Mouse (Mus musculus): ENCODE results near the gene Col25a1.

- no peak; the same call in 1 of the 2 replicates for TF ChIP-seq CTCF (conservative IDR thresholded peaks at IDR 0.05; ENCODE audit: insufficient read depth, insufficient read length, low read depth, low read length)
- TF ChIP-seq POLR2A (IDR thresholded peaks at IDR 0.05; ENCODE audit: low read depth, low read length) = no peak
Observed at GRCm38 (mm10) chr3:130633859-130634258, 502.6 kb downstream of the Col25a1 start.
